Mouse (Mus musculus) bone marrow, adult 2 months (tissue): Measurements from ENCODE around the gene Nmb.

Source experiments
- CTCF ChIP-seq: fragments of 200-500 bp; IDR thresholded peaks from 2 replicates; pipeline ENCODE4 v1.5.1; 2011; ENCODE audit warnings: low read length, control low read depth; ENCODE audit not compliant: control insufficient read depth, insufficient read depth
- POLR2A ChIP-seq: fragments of 200-500 bp; IDR thresholded peaks from 2 replicates; pipeline ENCODE4 v1.6.1; 2011; ENCODE audit warnings: low read depth, mild to moderate bottlenecking, control low read depth, low read length, borderline replicate concordance; ENCODE audit not compliant: control insufficient read depth

GRCm38 (mm10) chr7:80868686-80869085, 36.2 kb downstream of the Nmb start:
- TF ChIP-seq CTCF (no peak), POLR2A (no peak)
